Mouse (Mus musculus) neural tube, embryonic 11.5 days (tissue): Measurements from ENCODE around the gene Krtap5-4. TPM values are rescaled to one million over a fixed set of nuclear protein-coding genes. Genes with fewer than 3 reads are reported as not detected.
"Not testable (repeated sequence)": the region's sequence is repeated elsewhere in the genome, so short reads cannot be mapped to it uniquely, and the experiment has no call there.

Experiments
- ATAC-seq: fragments of 200-750 bp; cut with Nextera tagmentation; 2 replicates; pipeline ENCODE4 v1.8.0; 2017; ENCODE audit warnings: moderate number of reproducible peaks, mild to moderate bottlenecking, moderate TSS enrichment, moderate library complexity; ENCODE audit not compliant: insufficient read depth, low FRiP score, low TSS enrichment
- DNase-seq: peaks from one replicate; pipeline ENCODE4 v3.0.0-alpha.2; 2015; ENCODE audit warnings: low spot score
- H3K27ac ChIP-seq: fragments of 300-500 bp; sonication (generic); 2 replicates; pipeline ENCODE4 v1.5.1; 2014; ENCODE audit warnings: low read depth, mild to moderate bottlenecking, low read length
- H3K27me3 ChIP-seq: fragments of 300-500 bp; sonication (generic); 2 replicates; pipeline ENCODE4 v1.6.1; 2014; ENCODE audit warnings: mild to moderate bottlenecking, low read length, mixed read lengths; ENCODE audit not compliant: control insufficient read depth, insufficient read depth
- H3K36me3 ChIP-seq: fragments of 300-500 bp; sonication (generic); 2 replicates; pipeline ENCODE4 v1.6.1; 2014; ENCODE audit warnings: mild to moderate bottlenecking, low read length, moderate library complexity, mixed read lengths; ENCODE audit not compliant: control insufficient read depth, insufficient read depth
- H3K4me1 ChIP-seq: fragments of 300-500 bp; sonication (generic); 2 replicates; pipeline ENCODE4 v1.6.1; 2014; ENCODE audit warnings: low read length, mixed read lengths; ENCODE audit not compliant: control insufficient read depth, insufficient read depth
- H3K4me2 ChIP-seq: fragments of 300-500 bp; sonication (generic); 2 replicates; pipeline ENCODE4 v1.6.1; 2014; ENCODE audit warnings: low read depth, mild to moderate bottlenecking, moderate library complexity
- H3K4me3 ChIP-seq: fragments of 300-500 bp; sonication (generic); 2 replicates; pipeline ENCODE4 v1.5.1; 2014; ENCODE audit warnings: low read depth, low read length
- H3K9ac ChIP-seq: fragments of 300-500 bp; sonication (generic); 2 replicates; pipeline ENCODE4 v1.6.1; 2014; ENCODE audit warnings: mild to moderate bottlenecking, low read length
- H3K9me3 ChIP-seq: fragments of 300-500 bp; sonication (generic); 2 replicates; pipeline ENCODE4 v1.6.1; 2016; ENCODE audit warnings: low read length; ENCODE audit not compliant: control insufficient read depth
- WGBS: fragments of 180-500 bp; shearing (Covaris S2); extraction: QIAGEN DNeasy Blood & Tissue Kit; methylation state at CpG from one replicate; pipeline ENCODE4 v1.1.7; 2014; 5-methylcytosine and 5-hydroxymethylcytosine counted together
- polyA plus RNA-seq: library from polyadenylated mRNA; unstranded; fragments of >200 nt; fragmentation: Nextera tagmentation; extraction: Ambion mirVana; gene quantifications from 2 replicates; pipeline ENCODE4 v1.2.1, GENCODE M21; 2014

Krtap5-4 gene
- polyA plus RNA-seq, 1 experiment from 2014 or later: not detected

- no peak for DNase-seq
- H3K27me3 ChIP-seq: no peaks in the 10 kb centered on the region
- 55% methylated on average over 3 of the region's 3 CpGs for WGBS
These were observed 25.2 kb downstream of the Krtap5-4 start for GRCm38 (mm10) chr7:142328507-142328906.

GRCm38 (mm10) chr7:142330271-142330724 is 26.9 kb downstream of the Krtap5-4 start:
- Histone ChIP-seq H3K27me3 (no peaks in the 10 kb centered on the region), H3K9ac (no peak overlapping the region), H3K36me3 (no peaks in the 10 kb centered on the region), H3K4me3 (no peak overlapping the region), H3K9me3 (no peaks in the 10 kb centered on the region), H3K27ac (no peak overlapping the region), H3K4me1 (no peaks in the 10 kb centered on the region), H3K4me2 (no peak overlapping the region)
- WGBS: 67% methylated on average over 9 of the region's 9 CpGs
- ATAC-seq (no peak), DNase-seq (no peak)

More at GRCm38 (mm10) chr7:142328507-142328906, 25.2 kb downstream of the Krtap5-4 start:
- Histone ChIP-seq H3K4me1 (no peaks in the 10 kb centered on the region), H3K4me2 (no peak overlapping the region), H3K36me3 (no peaks in the 10 kb centered on the region), H3K27ac (no peak overlapping the region), H3K9me3 (no peaks in the 10 kb centered on the region), H3K4me3 (no peak overlapping the region), H3K9ac (no peak overlapping the region)
- no peak for ATAC-seq

- WGBS: 84% methylated on average over 4 of the region's 4 CpGs
- no peak for DNase-seq
- Histone ChIP-seq H3K27me3 (no peaks in the 10 kb centered on the region), H3K9me3 (no peaks in the 10 kb centered on the region), H3K4me1 (no peaks in the 10 kb centered on the region), H3K9ac (no peak overlapping the region), H3K4me3 (no peak overlapping the region), H3K4me2 (no peak overlapping the region), H3K27ac (no peak overlapping the region), H3K36me3 (no peaks in the 10 kb centered on the region)
- no peak for ATAC-seq
These were observed 27.9 kb downstream of the Krtap5-4 start for GRCm38 (mm10) chr7:142331281-142331680.

GRCm38 (mm10) chr7:142332741-142333140 is 29.4 kb downstream of the Krtap5-4 start:
- H3K27ac ChIP-seq, H3K9ac ChIP-seq, H3K4me1 ChIP-seq, H3K27me3 ChIP-seq, H3K4me3 ChIP-seq, DNase-seq, ATAC-seq, H3K36me3 ChIP-seq, H3K9me3 ChIP-seq, H3K4me2 ChIP-seq: not testable (repeated sequence)
- 90% methylated on average over 4 of the region's 9 CpGs for WGBS

GRCm38 (mm10) chr7:142334246-142334645 is 30.9 kb downstream of the Krtap5-4 start:
- H3K36me3 ChIP-seq: no peaks in the 10 kb centered on the region
- DNase-seq (peak; percentile 94), ATAC-seq (peak; percentile 75; the same call in 1 of the 2 replicates)
- H3K4me2 ChIP-seq: no peak overlapping the region
- H3K4me1 ChIP-seq: no peaks in the 10 kb centered on the region
- no peaks in the 10 kb centered on the region for H3K9me3 ChIP-seq
- 6% methylated on average over 3 of the region's 3 CpGs for WGBS
- H3K27me3 ChIP-seq: no peaks in the 10 kb centered on the region
- H3K4me3 ChIP-seq: no peak overlapping the region
- no peak overlapping the region for H3K9ac ChIP-seq
- H3K27ac ChIP-seq: no peak overlapping the region

GRCm38 (mm10) chr7:142335151-142335550 is 31.8 kb downstream of the Krtap5-4 start:
- no peaks in the 10 kb centered on the region for H3K36me3 ChIP-seq
- H3K4me2 ChIP-seq: no peak overlapping the region
- ATAC-seq (no peak), DNase-seq (no peak)
- no peak overlapping the region for H3K27ac ChIP-seq
- H3K4me1 ChIP-seq: no peaks in the 10 kb centered on the region
- no peak overlapping the region; the same call in 1 of the 2 replicates for H3K9ac ChIP-seq
- no peaks in the 10 kb centered on the region for H3K27me3 ChIP-seq
- H3K9me3 ChIP-seq: no peaks in the 10 kb centered on the region
- no peak overlapping the region for H3K4me3 ChIP-seq
- 88% methylated on average over 8 of the region's 8 CpGs for WGBS

GRCm38 (mm10) chr7:142340269-142340970 is 37.1 kb downstream of the Krtap5-4 start:
- no peaks in the 10 kb centered on the region for H3K27me3 ChIP-seq
- ATAC-seq (no peak), DNase-seq (no peak)
- no peak overlapping the region for H3K27ac ChIP-seq
- H3K4me2 ChIP-seq: no peak overlapping the region
- 53% methylated on average over 10 of the region's 10 CpGs for WGBS
- no peak overlapping the region for H3K9ac ChIP-seq
- H3K4me3 ChIP-seq: no peak overlapping the region
- H3K4me1 ChIP-seq: no peaks in the 10 kb centered on the region
- no peaks in the 10 kb centered on the region for H3K36me3 ChIP-seq
- no peaks in the 10 kb centered on the region for H3K9me3 ChIP-seq

- DNase-seq: no peak
- no peak for ATAC-seq
- Histone ChIP-seq H3K27me3 (no peaks in the 10 kb centered on the region), H3K9ac (no peak overlapping the region), H3K27ac (no peak overlapping the region), H3K9me3 (no peaks in the 10 kb centered on the region), H3K36me3 (no peaks in the 10 kb centered on the region), H3K4me1 (no peaks in the 10 kb centered on the region), H3K4me2 (no peak overlapping the region), H3K4me3 (no peak overlapping the region)
- 75% methylated on average over 10 of the region's 10 CpGs for WGBS
These were observed 38.4 kb downstream of the Krtap5-4 start for GRCm38 (mm10) chr7:142341564-142342246.

GRCm38 (mm10) chr7:142342247-142342640 is 38.9 kb downstream of the Krtap5-4 start:
- Histone ChIP-seq H3K4me2 (no peak overlapping the region), H3K27ac (no peak overlapping the region), H3K36me3 (no peaks in the 10 kb centered on the region), H3K4me3 (no peak overlapping the region), H3K4me1 (no peaks in the 10 kb centered on the region), H3K27me3 (no peaks in the 10 kb centered on the region), H3K9me3 (no peaks in the 10 kb centered on the region), H3K9ac (no peak overlapping the region)
- 73% methylated on average over 3 of the region's 3 CpGs for whole genome bisulfite sequencing
- no peak for DNase-seq
- no peak for ATAC-seq
